Mouse (Mus musculus) NIH3T3 (cell line): Measurements from ENCODE around the gene Chmp3.

Source experiments
- DNase-seq: peaks from one replicate; pipeline ENCODE4 v3.0.0-alpha.2; 2012; ENCODE audit warnings: low read depth

The Chmp3 gene

GRCm38 (mm10) chr6:71543686-71544499 lies at the start of gene Chmp3:
TSS of gene Chmp3 (plus strand) at chr6:71543797.
- peak; percentile 99 for DNase-seq

- peak; percentile 56 for DNase-seq
Observed at GRCm38 (mm10) chr6:71494341-71495020, 49.1 kb upstream of the Chmp3 start.

GRCm38 (mm10) chr6:71500575-71500974 lies 43.0 kb upstream of the Chmp3 start:
- DNase-seq: no peak

GRCm38 (mm10) chr6:71503001-71503400 lies 40.6 kb upstream of the Chmp3 start:
- DNase-seq: no peak

- no peak for DNase-seq
Observed at GRCm38 (mm10) chr6:71503670-71504069, 39.9 kb upstream of the Chmp3 start.

- DNase-seq: no peak
Observed at GRCm38 (mm10) chr6:71504091-71504490, 39.5 kb upstream of the Chmp3 start.

- no peak for DNase-seq
Observed at GRCm38 (mm10) chr6:71505671-71506070, 37.9 kb upstream of the Chmp3 start.

- no peak for DNase-seq
Observed at GRCm38 (mm10) chr6:71519476-71519875, 24.1 kb upstream of the Chmp3 start.

- no peak for DNase-seq
Observed at GRCm38 (mm10) chr6:71525556-71525955, 18.0 kb upstream of the Chmp3 start.

- DNase-seq: no peak
Observed at GRCm38 (mm10) chr6:71527056-71527455, 16.5 kb upstream of the Chmp3 start.

GRCm38 (mm10) chr6:71527826-71528225 lies 15.8 kb upstream of the Chmp3 start:
- no peak for DNase-seq

- no peak for DNase-seq
Observed at GRCm38 (mm10) chr6:71530176-71530575, 13.4 kb upstream of the Chmp3 start.

- no peak for DNase-seq
Observed at GRCm38 (mm10) chr6:71537286-71537685, 6.3 kb upstream of the Chmp3 start.

- peak; percentile 58 for DNase-seq
Observed at GRCm38 (mm10) chr6:71555507-71555951, 11.9 kb downstream of the Chmp3 start.

GRCm38 (mm10) chr6:71556826-71557225 lies 13.2 kb downstream of the Chmp3 start:
- no peak for DNase-seq

GRCm38 (mm10) chr6:71568616-71569015 lies 25.0 kb downstream of the Chmp3 start:
- no peak for DNase-seq

GRCm38 (mm10) chr6:71569025-71569424 lies 25.4 kb downstream of the Chmp3 start:
- DNase-seq: no peak

GRCm38 (mm10) chr6:71575359-71575758 lies 31.8 kb downstream of the Chmp3 start:
- DNase-seq: no peak

- no peak for DNase-seq
Observed at GRCm38 (mm10) chr6:71579478-71579877, 35.9 kb downstream of the Chmp3 start.

GRCm38 (mm10) chr6:71583198-71583597 lies 39.6 kb downstream of the Chmp3 start:
- no peak for DNase-seq

- DNase-seq: no peak
Observed at GRCm38 (mm10) chr6:71589401-71589800, 45.8 kb downstream of the Chmp3 start.

GRCm38 (mm10) chr6:71590154-71590553 lies 46.6 kb downstream of the Chmp3 start:
- no peak for DNase-seq

- DNase-seq: no peak
Observed at GRCm38 (mm10) chr6:71607756-71608155, 64.2 kb downstream of the Chmp3 start.
